Comparison of ENCODE assay signal across 25 mouse cellular contexts in the genomic region with DNA sequence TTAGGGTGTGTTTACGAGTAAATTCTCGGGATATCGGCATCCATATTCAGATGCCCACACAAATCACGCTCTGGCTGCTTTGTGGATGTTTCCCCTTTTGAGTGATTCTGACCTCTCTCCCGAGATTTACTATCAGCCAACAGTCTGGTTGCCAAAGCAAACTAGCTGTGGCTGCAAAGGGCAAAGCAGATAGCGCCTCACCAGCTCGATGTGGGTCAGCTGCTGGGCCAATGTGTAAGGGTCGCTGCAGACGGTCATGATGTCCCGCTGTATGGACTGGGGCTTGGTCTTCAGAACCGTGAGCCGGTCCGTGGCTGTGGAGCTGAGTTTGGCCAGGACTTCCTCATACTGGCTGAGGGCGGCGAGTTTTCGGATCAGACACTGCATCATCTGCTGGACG.
DNase-seq lines count a peak whose midpoint lies in the region; ATAC-seq and TF ChIP-seq lines count a peak whose summit lies in the region.
"Had no signal": no experiment of that assay in that cellular context is flagged by ENCODE, and none has a peak within 500 bp of the region (broad histone marks: within the 10 kb centered on the region; RNA-seq: fewer than 3 reads in every experiment).

No protein-coding gene starts in this region.

- no peak overlapping the region for H3K4me2 ChIP-seq in heart, embryonic 16.5 days (ENCODE audit: low read depth, low read length)
- H3K4me2 ChIP-seq in liver, embryonic 12.5 days, result no peak overlapping the region
- no peak overlapping the region for H3K4me2 ChIP-seq in neural tube, embryonic 15.5 days
- H3K4me2 ChIP-seq: forebrain, embryonic 13.5 days; hindbrain, embryonic 12.5 days; hindbrain, embryonic 15.5 days had no signal

- intact Hi-C loops in heart, postnatal 10 days (cut with DNase I), result loop anchor here (10.0 kb wide), 2 partner anchors 741 to 801 kb away; a partner anchor contains a TSS

- WGBS in heart, embryonic 16.5 days, result 81% methylated on average over 17 of the region's 17 CpGs
- WGBS in liver, adult 2 months, result 11% methylated on average over 17 of the region's 17 CpGs
- WGBS in liver, embryonic 12.5 days (ENCODE audit: insufficient replicate concordance), result 86% methylated on average over 17 of the region's 17 CpGs
- 94% methylated on average over 17 of the region's 17 CpGs for WGBS in neural tube, embryonic 15.5 days

- no peak for ATAC-seq in heart, embryonic 16.5 days (replicated peaks; ENCODE audit: extremely low read depth, insufficient read depth, low FRiP score)
- no peak for ATAC-seq in liver, embryonic 12.5 days
- no peak for ATAC-seq in neural tube, embryonic 15.5 days (ENCODE audit: low FRiP score)
- ATAC-seq: forebrain, embryonic 13.5 days; forebrain, embryonic 16.5 days; intestine, postnatal 0 days; Patski had no signal

- H3K4me3 ChIP-seq in heart, embryonic 16.5 days (ENCODE audit: low read length), result no peak overlapping the region
- H3K4me3 ChIP-seq in liver, adult 2 months (ENCODE audit: insufficient read depth, low read depth, low read length), result no peak overlapping the region
- H3K4me3 ChIP-seq in liver, embryonic 12.5 days, result no peak overlapping the region
- H3K4me3 ChIP-seq in neural tube, embryonic 15.5 days (replicated peaks), result no peak overlapping the region
- H3K4me3 ChIP-seq: forebrain, embryonic 10.5 days; forebrain, embryonic 13.5 days; heart, embryonic 10.5 days; hindbrain, embryonic 12.5 days; hindbrain, embryonic 15.5 days had no signal

- H3K9me3 ChIP-seq in heart, embryonic 16.5 days (replicated peaks; ENCODE audit: control insufficient read depth, low read length), result no peaks in the 10 kb centered on the region
- no peaks in the 10 kb centered on the region for H3K9me3 ChIP-seq in liver, embryonic 12.5 days (replicated peaks)
- H3K9me3 ChIP-seq in neural tube, embryonic 15.5 days (replicated peaks), result no peaks in the 10 kb centered on the region
- H3K9me3 ChIP-seq: forebrain, embryonic 10.5 days; forebrain, embryonic 13.5 days; heart, embryonic 10.5 days; hindbrain, embryonic 12.5 days; hindbrain, embryonic 15.5 days had no signal

- peaks cover 55% of the 10 kb centered on the region for H3K36me3 ChIP-seq in heart, embryonic 16.5 days (ENCODE audit: control insufficient read depth, insufficient read depth)
- H3K36me3 ChIP-seq in liver, adult 2 months (ENCODE audit: control insufficient read depth, insufficient read depth, low read length), result peaks cover 48% of the 10 kb centered on the region
- H3K36me3 ChIP-seq in liver, embryonic 12.5 days, result peaks cover 36% of the 10 kb centered on the region
- H3K36me3 ChIP-seq in neural tube, embryonic 15.5 days, result peaks cover 39% of the 10 kb centered on the region
- H3K36me3 ChIP-seq: G1E had no signal

- H3K79me2 ChIP-seq in liver, adult 2 months (ENCODE audit: control insufficient read depth, insufficient read depth, low read length), result no peaks in the 10 kb centered on the region

- H3K9ac ChIP-seq in heart, embryonic 16.5 days (ENCODE audit: low read length), result no peak overlapping the region
- no peak overlapping the region for H3K9ac ChIP-seq in liver, adult 2 months (ENCODE audit: low read depth, low read length)
- no peak overlapping the region for H3K9ac ChIP-seq in liver, embryonic 12.5 days
- no peak overlapping the region for H3K9ac ChIP-seq in neural tube, embryonic 15.5 days (replicated peaks)
- H3K9ac ChIP-seq: forebrain, embryonic 13.5 days; hindbrain, embryonic 12.5 days; hindbrain, embryonic 15.5 days had no signal

- no peak for TF ChIP-seq CTCF in liver, adult 2 months (IDR thresholded peaks at IDR 0.05; ENCODE audit: low read depth, low read length)

- H3K27me3 ChIP-seq in heart, embryonic 16.5 days (ENCODE audit: control insufficient read depth, insufficient read depth, low read length), result no peaks in the 10 kb centered on the region
- H3K27me3 ChIP-seq in liver, adult 2 months (ENCODE audit: control insufficient read depth, insufficient read depth, low read length), result no peaks in the 10 kb centered on the region
- H3K27me3 ChIP-seq in liver, embryonic 12.5 days (replicated peaks), result no peaks in the 10 kb centered on the region
- no peaks in the 10 kb centered on the region for H3K27me3 ChIP-seq in neural tube, embryonic 15.5 days (replicated peaks)
- H3K27me3 ChIP-seq: CH12.LX; forebrain, embryonic 13.5 days; hindbrain, embryonic 12.5 days; hindbrain, embryonic 15.5 days; Patski had no signal

- TF ChIP-seq POLR2A in liver, adult 2 months (IDR thresholded peaks at IDR 0.05; ENCODE audit: extremely low read depth, insufficient read depth, low read length), result no peak

- DNase-seq in heart, adult 11 months, result peak; percentile 90
- no peak for DNase-seq in heart, adult 18-20 months
- DNase-seq in heart, postnatal 10 days, result no peak
- DNase-seq in liver, adult 2 months (ENCODE audit: extremely low read depth, low read depth, low spot score), result peak; percentile 79
- DNase-seq: adrenal gland, adult 2 months; adrenal gland, postnatal 25 days; B cell, adult 2 months; cerebellum, adult 18-20 months; cerebellum, adult 9-10 months; cerebellum, postnatal 14 days; gastrocnemius, postnatal 10 days; gastrocnemius, postnatal 36 days had no signal

- 0 out of 2 replicates have a peak overlapping the region, but pooled peaks have one; percentile 31 for H3K27ac ChIP-seq in heart, embryonic 16.5 days (ENCODE audit: low read length)
- peak overlapping the region; percentile 29; the same call in 1 of the 2 replicates for H3K27ac ChIP-seq in liver, adult 2 months (replicated peaks; ENCODE audit: insufficient read depth, low read depth, low read length)
- no peak overlapping the region for H3K27ac ChIP-seq in liver, embryonic 12.5 days
- H3K27ac ChIP-seq in neural tube, embryonic 15.5 days (replicated peaks), result no peak overlapping the region
- H3K27ac ChIP-seq: forebrain, embryonic 10.5 days; forebrain, embryonic 13.5 days; heart, embryonic 10.5 days; hindbrain, embryonic 12.5 days; hindbrain, embryonic 15.5 days had no signal

- peaks cover 19% of the 10 kb centered on the region for H3K4me1 ChIP-seq in heart, embryonic 16.5 days (ENCODE audit: control insufficient read depth, insufficient read depth, low read length)
- peaks cover 13% of the 10 kb centered on the region for H3K4me1 ChIP-seq in liver, adult 2 months (ENCODE audit: control insufficient read depth, insufficient read depth, low read length)
- H3K4me1 ChIP-seq in liver, embryonic 12.5 days, result no peaks in the 10 kb centered on the region
- H3K4me1 ChIP-seq in neural tube, embryonic 15.5 days, result peaks cover 9% of the 10 kb centered on the region; the same call in 1 of the 2 replicates
- H3K4me1 ChIP-seq: hindbrain, embryonic 12.5 days; hindbrain, embryonic 15.5 days had no signal

Comparison
In these comparisons a context has a peak if more than half of its experiments do, and no peak if none do; other contexts are left out.
1. DNase-seq: peak in heart, adult 11 months (single experiment) and liver, adult 2 months (single experiment); none in heart, adult 18-20 months (0 of 2) and heart, postnatal 10 days (0 of 2).
2. H3K27ac ChIP-seq: peak in heart, embryonic 16.5 days (single experiment) and liver, adult 2 months (single experiment); none in liver, embryonic 12.5 days (single experiment) and neural tube, embryonic 15.5 days (single experiment).